Mouse (Mus musculus): ENCODE results near the gene Traf2.

Gene Traf2

GRCm38 (mm10) chr2:25493476-25493961, 53.2 kb downstream of the Traf2 start, which contains the start of gene Lcn12:
TSS of gene Lcn12 (minus strand) at chr2:25493911.
- no peak for DNase-seq (ENCODE audit: low spot score)

DNA sequence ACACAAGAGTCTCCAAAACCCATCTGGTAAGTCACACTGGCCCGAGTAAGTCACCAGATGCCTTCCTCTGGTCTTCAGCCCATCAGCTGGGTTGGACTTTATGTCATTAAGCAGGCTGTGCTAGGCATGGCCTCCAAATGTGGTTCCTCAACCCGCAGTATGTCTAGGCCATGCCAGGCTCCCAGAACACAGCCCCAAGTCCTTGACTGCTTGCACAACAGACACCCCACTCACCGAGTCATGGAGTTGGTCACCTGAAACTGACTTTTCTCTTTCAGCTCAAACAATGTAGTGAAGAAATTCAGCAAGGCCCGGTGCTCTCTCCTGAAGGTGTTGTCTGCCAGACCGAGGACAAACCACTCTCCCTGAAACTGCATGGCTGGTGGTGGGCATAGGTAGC, 53.8 kb downstream of the Traf2 start:
- DNase-seq (ENCODE audit: low spot score), result no peak

DNA sequence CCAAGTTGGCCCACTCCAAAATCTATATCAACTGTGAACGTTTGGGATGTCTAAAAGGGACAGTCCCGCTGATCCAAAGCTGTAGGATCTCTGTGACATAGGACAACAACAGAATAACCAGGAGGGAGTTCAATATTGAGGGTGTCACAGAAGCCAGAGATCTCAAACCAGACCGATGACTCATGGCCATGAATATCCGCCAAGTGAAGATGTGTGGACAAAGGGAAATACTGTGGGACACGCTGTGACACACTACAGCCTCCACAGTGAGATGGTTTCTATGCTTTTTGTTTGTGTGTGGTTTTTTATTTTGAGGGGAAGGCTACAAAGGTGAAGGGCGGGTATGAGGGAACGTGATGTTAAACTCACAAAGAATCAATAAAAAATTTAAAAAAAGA, 58.1 kb downstream of the Traf2 start:
- DNase-seq (ENCODE audit: low spot score), result no peak

DNA sequence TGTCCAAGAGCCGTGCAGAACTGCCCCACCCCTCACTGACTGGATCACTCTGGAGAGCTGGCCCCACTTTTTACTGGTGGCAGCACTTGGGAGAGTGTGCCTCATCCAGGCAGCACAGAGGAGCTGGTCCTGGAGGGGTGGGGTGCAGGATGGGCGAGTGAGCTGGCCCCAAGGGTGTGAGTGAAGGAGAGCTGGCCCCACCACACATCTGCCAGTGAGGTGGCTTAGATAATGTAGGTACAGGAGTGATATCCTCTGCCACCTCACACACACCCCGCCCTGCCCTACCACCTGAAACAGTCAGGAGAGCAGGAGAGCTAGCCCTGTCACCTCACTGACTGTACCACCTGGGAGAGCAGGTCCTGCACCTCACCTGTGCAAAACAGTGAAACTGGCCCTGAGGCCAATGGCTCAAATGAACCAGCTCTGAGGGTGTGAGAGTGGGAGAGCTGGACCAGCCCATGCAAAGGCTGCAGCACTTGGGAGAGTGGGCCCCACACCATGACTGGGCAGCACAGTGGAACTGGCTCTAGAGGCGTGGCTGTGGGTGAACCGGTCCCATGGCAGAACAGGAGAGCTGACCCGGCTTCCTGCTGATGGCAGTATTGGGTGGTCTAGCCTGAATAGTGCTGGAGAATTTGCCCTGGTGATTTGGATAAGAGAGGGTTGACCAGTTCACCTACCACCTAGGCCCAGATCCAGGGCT, 58.6 kb downstream of the Traf2 start:
- DNase-seq (ENCODE audit: low spot score), result no peak

DNA sequence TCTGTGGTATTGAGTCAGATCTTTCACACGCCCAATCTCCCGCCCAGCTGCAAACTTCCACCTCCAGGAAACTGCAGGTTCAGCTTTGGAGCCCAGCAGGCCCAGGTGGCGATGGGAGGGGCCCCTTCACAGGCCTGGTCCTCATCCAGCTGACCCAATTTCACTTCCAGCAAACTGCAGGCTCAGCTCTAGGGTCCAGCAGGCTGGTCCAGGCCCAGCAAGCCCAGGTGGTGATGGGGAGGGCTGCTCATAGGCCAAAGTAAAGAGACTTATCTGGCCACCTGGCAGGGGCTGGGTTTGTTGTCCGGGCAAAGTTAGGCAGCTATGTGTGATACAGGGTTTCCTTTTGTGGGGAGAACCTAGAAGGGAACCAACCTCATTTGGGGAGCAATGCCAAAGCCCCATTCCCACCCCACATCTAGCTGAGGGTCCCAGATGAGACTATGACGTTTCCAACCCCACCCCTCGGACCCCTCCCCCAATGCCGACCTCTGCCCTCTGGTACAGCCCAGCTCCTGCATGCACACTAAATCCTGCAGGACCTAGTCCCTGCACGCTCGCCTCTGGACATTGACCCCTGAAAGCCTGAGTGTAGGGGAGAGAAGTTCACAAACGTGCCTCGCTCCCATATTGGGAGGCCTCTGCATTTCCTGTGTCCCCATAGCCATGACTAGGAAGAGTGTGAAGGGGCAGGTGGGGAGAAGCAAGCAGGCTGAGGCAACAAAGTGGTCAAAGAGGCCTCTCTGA, 61.7 kb downstream of the Traf2 start:
- no peak for DNase-seq (ENCODE audit: low spot score)

- no peak for DNase-seq (ENCODE audit: low spot score)
Observed at GRCm38 (mm10) chr2:25482969-25483368, 63.8 kb downstream of the Traf2 start.

DNA sequence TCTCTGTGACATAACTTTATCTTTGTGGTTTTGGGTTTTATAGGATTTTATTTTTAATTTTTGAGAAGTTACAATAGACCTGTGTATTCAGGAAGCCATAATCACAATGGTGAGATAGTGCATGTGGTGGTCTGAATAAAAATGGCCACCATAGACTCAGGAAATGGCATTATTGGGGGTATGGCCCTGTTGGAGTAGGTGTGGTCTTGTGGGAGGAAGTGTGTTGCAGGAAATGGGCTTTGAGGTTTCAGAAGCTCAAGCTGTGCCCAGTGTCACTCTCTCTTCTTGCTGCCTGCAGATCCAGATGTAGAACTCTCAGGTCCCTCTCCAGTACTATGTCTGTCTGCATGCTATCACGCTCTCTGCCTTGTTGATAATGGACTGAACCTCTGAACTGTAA, 66.2 kb downstream of the Traf2 start:
- DNase-seq (ENCODE audit: low spot score), result no peak

DNA sequence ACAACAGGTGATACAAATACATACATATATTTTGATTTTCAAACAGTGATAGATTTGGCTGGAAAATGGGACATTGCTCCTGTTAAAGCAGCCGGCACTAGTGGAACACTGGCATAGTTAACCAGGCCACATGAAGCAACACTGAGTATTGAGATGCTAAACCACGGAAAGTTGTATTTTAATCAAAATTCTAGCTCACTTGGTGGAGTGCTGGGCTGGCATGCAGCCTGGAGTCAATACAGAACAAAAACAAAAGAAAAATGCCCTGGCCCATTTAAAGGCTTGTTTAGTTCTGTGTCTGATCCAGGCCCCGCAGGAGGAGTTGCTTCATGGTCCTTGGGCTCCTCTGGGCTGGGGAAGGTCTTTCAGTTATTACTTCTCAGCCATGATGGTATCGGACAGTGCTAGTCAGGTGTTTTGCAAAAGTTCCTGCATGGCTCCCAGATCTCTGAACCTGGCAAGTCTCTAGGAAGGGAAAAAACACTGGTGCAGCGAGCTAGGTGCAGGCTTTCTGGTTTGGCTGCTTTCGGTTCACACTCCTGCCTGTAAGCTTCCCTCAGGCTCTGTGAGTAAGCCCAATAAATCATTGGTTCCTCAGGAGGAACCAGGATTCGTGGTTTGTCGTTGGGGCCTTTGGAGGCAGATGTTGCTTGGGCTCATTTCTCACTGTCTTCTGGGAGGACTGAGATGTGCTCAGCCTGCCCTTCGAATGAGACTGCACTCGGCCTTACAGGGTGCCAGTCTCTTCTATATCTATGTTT, 67.0 kb downstream of the Traf2 start:
- DNase-seq (ENCODE audit: low spot score), result no peak

DNA sequence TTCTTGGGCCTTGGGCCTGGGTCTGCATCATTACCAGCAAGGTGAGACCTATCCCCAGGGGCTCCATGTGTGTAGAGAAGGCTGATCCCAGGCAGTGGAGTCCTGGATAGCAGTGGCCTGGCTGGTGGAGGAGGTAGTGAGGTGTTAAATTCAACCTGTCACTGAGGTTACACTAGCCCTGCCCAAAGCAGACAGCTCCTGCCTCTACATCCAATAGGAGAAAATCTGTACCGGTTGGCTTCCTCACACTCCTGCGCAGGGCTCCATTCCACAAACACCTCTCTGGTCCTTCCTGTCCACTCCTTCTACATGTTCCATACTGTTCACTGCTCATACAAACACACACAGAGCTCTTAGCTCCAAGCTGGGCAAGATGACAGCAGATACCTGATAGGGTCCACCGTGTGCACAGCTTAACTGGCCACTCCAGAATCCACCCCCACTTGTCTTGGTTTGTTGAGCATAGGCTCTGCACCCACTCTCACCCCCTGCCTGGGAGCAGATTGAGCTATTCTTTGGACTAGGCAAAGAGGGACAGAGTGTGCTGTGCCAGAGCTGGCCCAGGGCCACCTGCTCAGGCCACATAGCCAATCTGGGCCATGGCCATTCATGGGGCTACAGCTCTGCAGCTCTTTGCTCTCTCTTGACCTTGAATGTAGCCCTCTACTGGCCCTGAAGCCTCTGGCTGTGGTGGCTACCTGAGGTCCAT, 68.6 kb downstream of the Traf2 start:
- no peak for DNase-seq (ENCODE audit: low spot score)

DNA sequence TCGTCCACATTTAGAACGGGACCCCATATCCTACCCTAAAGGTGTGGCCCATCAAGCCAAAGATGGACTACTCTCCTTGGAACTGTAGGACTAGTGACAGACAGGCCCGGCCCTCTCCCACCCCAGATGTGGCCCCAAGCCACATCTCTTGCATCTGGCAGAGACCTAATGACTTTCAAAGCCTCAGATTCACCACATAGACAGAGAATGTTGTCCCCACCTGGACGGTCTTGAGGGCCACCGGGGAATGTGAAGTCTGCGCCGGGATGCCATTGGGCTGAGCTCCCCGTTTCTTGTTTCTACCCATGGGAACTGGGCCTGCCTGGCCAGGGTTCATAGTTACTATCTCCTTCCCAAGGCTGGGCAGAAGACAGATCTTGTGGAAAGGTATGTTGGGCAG, 69.2 kb downstream of the Traf2 start:
- DNase-seq (ENCODE audit: low spot score), result no peak

DNA sequence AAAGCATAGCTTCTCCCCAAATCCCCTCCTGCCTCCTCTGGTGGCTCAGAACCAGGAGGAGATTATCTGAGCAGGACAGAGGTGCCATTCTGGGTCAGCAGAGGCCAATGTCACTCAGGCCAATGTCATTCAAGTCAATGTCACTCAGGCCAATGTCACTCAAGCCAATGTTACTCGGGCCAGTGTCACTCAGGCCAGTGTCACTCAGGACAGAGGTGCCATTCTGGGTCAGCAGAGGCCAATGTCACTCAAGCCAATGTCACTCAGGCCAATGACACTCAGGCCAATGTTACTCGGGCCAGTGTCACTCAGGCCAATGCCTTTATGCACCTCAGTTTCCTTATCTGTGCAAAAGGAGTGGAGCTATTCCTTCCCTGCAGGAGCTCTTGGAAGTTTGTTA, 74.2 kb downstream of the Traf2 start:
- DNase-seq (ENCODE audit: low spot score), result no peak

DNA sequence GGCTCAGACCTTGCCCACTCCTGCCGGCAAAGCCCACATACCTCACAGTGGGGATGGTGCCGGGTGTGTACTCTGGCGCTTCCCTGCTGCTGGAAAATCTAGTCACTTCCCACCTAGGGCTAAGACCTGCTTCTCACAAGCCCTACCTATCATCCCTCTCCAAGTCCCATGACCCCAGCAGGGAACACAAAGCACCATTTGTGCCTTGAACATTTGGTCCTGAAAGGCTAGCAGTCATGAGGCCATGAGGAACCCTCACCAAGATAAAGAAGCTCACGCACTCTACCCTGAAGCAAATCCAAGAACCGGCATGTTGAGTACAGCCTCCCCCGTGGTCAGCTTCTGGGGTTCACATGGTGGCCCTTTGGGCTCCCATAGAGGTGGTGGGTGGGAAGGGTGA, 76.8 kb downstream of the Traf2 start, which contains the start of gene Ptgds:
Gene Ptgds (minus strand): TSS at position 78 of the 400 bp plus-strand sequence.
- no peak for DNase-seq (ENCODE audit: low spot score)

GRCm38 (mm10) chr2:25468962-25469915, 77.5 kb downstream of the Traf2 start:
- DNase-seq (ENCODE audit: low spot score), result no peak

Measured in urinary bladder, postnatal 10 days (tissue).